Mouse (Mus musculus) forebrain, embryonic 13.5 days (tissue): Measurements from ENCODE around the gene Cacnb1. TPM values are rescaled to one million over a fixed set of nuclear protein-coding genes. Genes with fewer than 3 reads are reported as not detected.
A peak's percentile ranks its signal among the peaks of the same experiment; 100 is the strongest.

Source experiments
- ATAC-seq: fragments of 200-750 bp; cut with Nextera tagmentation; 2 replicates; pipeline ENCODE4 v1.8.0; 2017
- H3K27ac ChIP-seq: fragments of 300-500 bp; sonication (generic); 2 replicates; pipeline ENCODE4 v1.5.1; 2015; ENCODE audit warnings: inconsistent platforms, mild to moderate bottlenecking, moderate library complexity
- H3K27me3 ChIP-seq: fragments of 300-500 bp; sonication (generic); 2 replicates; pipeline ENCODE4 v1.6.1; 2015; ENCODE audit warnings: mild to moderate bottlenecking, inconsistent platforms
- H3K36me3 ChIP-seq: fragments of 300-500 bp; sonication (generic); 2 replicates; pipeline ENCODE4 v1.6.1; 2015; ENCODE audit warnings: mild to moderate bottlenecking, inconsistent platforms; ENCODE audit not compliant: poor library complexity, severe bottlenecking
- H3K4me1 ChIP-seq: fragments of 300-500 bp; sonication (generic); 2 replicates; pipeline ENCODE4 v1.6.1; 2015; ENCODE audit warnings: inconsistent platforms
- H3K4me2 ChIP-seq: fragments of 300-500 bp; sonication (generic); 2 replicates; pipeline ENCODE4 v1.6.1; 2015; ENCODE audit warnings: inconsistent platforms, mild to moderate bottlenecking, moderate library complexity
- H3K4me3 ChIP-seq: fragments of 300-500 bp; sonication (generic); 2 replicates; pipeline ENCODE4 v1.5.1; 2015; ENCODE audit warnings: mild to moderate bottlenecking, inconsistent platforms
- H3K9ac ChIP-seq: fragments of 300-500 bp; sonication (generic); 2 replicates; pipeline ENCODE4 v1.6.1; 2015; ENCODE audit warnings: mild to moderate bottlenecking, inconsistent platforms
- H3K9me3 ChIP-seq: fragments of 300-500 bp; sonication (generic); replicated peaks from 2 replicates; pipeline ENCODE4 v1.6.1; 2016; ENCODE audit warnings: inconsistent platforms
- WGBS: fragments of 180-500 bp; shearing (Covaris S2); methylation state at CpG from one replicate; pipeline ENCODE4 v1.1.7; 2015; 5-methylcytosine and 5-hydroxymethylcytosine counted together
- polyA plus RNA-seq: library from polyadenylated mRNA; unstranded; fragments of >200 nt; fragmentation: Nextera tagmentation; extraction: Ambion mirVana; gene quantifications from 2 replicates; pipeline ENCODE4 v1.2.1, GENCODE M21; 2015

Cacnb1 gene
- 25.9 and 29.9 TPM in 2 replicates for polyA plus RNA-seq

DNA sequence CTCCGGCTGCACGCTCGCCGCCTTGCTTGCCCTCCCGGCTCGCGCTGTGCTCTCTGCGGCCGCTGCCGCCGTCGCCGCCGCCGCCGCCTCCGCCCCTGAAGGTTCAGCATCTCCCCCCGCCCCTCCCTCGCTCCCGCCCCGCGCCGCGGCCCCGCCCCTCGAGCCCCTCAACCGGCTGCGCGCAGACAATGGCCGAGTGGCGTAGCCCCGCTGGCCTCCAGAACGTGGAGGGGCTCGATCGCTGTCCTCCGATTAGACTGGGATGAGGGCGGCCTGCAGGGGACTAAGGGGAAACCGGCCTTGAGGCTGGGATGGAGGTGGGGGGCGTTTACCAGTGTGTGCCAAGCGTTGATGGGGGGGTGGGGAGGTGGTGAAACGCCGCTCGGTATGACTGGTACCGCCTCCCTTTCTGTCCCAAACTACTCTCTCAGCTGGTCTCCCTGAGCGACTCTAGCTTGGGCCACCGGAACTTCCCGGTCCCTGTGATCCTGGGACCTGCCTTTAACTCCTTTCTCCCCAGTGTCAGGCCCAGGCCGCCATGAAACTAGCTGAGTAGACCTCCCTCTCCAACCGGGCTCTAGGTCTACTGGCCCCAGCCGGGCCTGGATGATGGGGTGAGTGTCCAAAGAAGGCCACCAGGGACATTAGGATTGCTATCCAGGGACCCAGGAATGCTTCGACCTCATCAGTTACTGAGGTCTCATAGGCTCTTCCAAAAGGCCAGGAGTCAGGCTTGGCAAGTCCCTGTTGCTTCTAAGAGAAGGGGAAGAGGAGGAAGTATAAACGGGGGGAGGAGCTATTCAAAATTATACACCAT, at the start of gene Cacnb1:
Cacnb1 (minus strand) TSS at position 480 of the 817 bp plus-strand sequence.
- Histone ChIP-seq H3K4me2 (peak within 1 kb of the TSS; percentile 81), H3K9me3 (no peaks in the 10 kb centered on the region), H3K4me1 (peaks cover 61% of the 10 kb centered on the region), H3K27me3 (no peaks in the 10 kb centered on the region), H3K36me3 (peaks cover 12% of the 10 kb centered on the region), H3K4me3 (peak within 1 kb of the TSS; percentile 87), H3K9ac (peak within 1 kb of the TSS; percentile 96), H3K27ac (peak within 1 kb of the TSS; percentile 95)
- peak; percentile 49 for ATAC-seq
- WGBS: 1% methylated on average over 49 of the region's 52 CpGs

GRCm38 (mm10) chr11:98067255-98067654, 44.4 kb upstream of the Cacnb1 start:
- H3K4me1 ChIP-seq: no peaks in the 10 kb centered on the region
- no peak overlapping the region for H3K4me3 ChIP-seq
- no peak overlapping the region for H3K4me2 ChIP-seq
- H3K36me3 ChIP-seq: no peaks in the 10 kb centered on the region
- peaks cover 4% of the 10 kb centered on the region for H3K9me3 ChIP-seq
- WGBS: 97% methylated on average over 21 of the region's 21 CpGs
- ATAC-seq: no peak
- no peak overlapping the region for H3K9ac ChIP-seq
- no peak overlapping the region for H3K27ac ChIP-seq
- no peaks in the 10 kb centered on the region for H3K27me3 ChIP-seq

GRCm38 (mm10) chr11:98066201-98066600, 43.4 kb upstream of the Cacnb1 start:
- WGBS: 93% methylated on average over 12 of the region's 12 CpGs
- ATAC-seq: no peak

GRCm38 (mm10) chr11:98061904-98062562, 39.2 kb upstream of the Cacnb1 start:
- H3K4me2 ChIP-seq: no peak overlapping the region
- H3K36me3 ChIP-seq: no peaks in the 10 kb centered on the region
- H3K27me3 ChIP-seq: 0 out of 2 replicates have a peak, but pooled peaks cover 3% of the 10 kb centered on the region
- no peak for ATAC-seq
- H3K27ac ChIP-seq: no peak overlapping the region
- no peak overlapping the region for H3K4me3 ChIP-seq
- WGBS: 53% methylated on average over 6 of the region's 6 CpGs
- H3K9ac ChIP-seq: no peak overlapping the region
- peaks cover 11% of the 10 kb centered on the region; the same call in 1 of the 2 replicates for H3K4me1 ChIP-seq
- H3K9me3 ChIP-seq: no peaks in the 10 kb centered on the region

More at GRCm38 (mm10) chr11:98066201-98066600, 43.4 kb upstream of the Cacnb1 start:
- peaks cover 4% of the 10 kb centered on the region for H3K9me3 ChIP-seq
- no peak overlapping the region for H3K9ac ChIP-seq
- no peak overlapping the region for H3K27ac ChIP-seq
- H3K4me2 ChIP-seq: no peak overlapping the region
- H3K27me3 ChIP-seq: no peaks in the 10 kb centered on the region
- no peaks in the 10 kb centered on the region for H3K36me3 ChIP-seq
- no peaks in the 10 kb centered on the region for H3K4me1 ChIP-seq
- H3K4me3 ChIP-seq: no peak overlapping the region

GRCm38 (mm10) chr11:98061441-98061840, 38.6 kb upstream of the Cacnb1 start:
- Histone ChIP-seq H3K27me3 (0 out of 2 replicates have a peak, but pooled peaks cover 3% of the 10 kb centered on the region), H3K4me2 (no peak overlapping the region), H3K36me3 (no peaks in the 10 kb centered on the region), H3K9ac (no peak overlapping the region), H3K27ac (no peak overlapping the region), H3K4me1 (peaks cover 11% of the 10 kb centered on the region; the same call in 1 of the 2 replicates), H3K9me3 (no peaks in the 10 kb centered on the region), H3K4me3 (no peak overlapping the region)
- 75% methylated on average over 3 of the region's 3 CpGs for WGBS
- ATAC-seq: no peak

GRCm38 (mm10) chr11:98060104-98060692, 37.4 kb upstream of the Cacnb1 start:
- Histone ChIP-seq H3K27ac (no peak overlapping the region), H3K4me3 (no peak overlapping the region), H3K4me1 (peaks cover 11% of the 10 kb centered on the region; the same call in 1 of the 2 replicates), H3K9ac (no peak overlapping the region), H3K36me3 (no peaks in the 10 kb centered on the region), H3K4me2 (no peak overlapping the region), H3K27me3 (peaks cover 10% of the 10 kb centered on the region; the same call in 1 of the 2 replicates), H3K9me3 (no peaks in the 10 kb centered on the region)
- ATAC-seq: no peak
- 67% methylated on average over 5 of the region's 5 CpGs for WGBS

- no peak overlapping the region for H3K4me2 ChIP-seq
- no peak for ATAC-seq
- WGBS: 75% methylated on average over 7 of the region's 7 CpGs
- no peaks in the 10 kb centered on the region for H3K36me3 ChIP-seq
- peaks cover 11% of the 10 kb centered on the region; the same call in 1 of the 2 replicates for H3K4me1 ChIP-seq
- no peak overlapping the region for H3K4me3 ChIP-seq
- H3K9ac ChIP-seq: no peak overlapping the region
- H3K27ac ChIP-seq: no peak overlapping the region
- H3K9me3 ChIP-seq: no peaks in the 10 kb centered on the region
- peaks cover 15% of the 10 kb centered on the region; the same call in 1 of the 2 replicates for H3K27me3 ChIP-seq
Measured at GRCm38 (mm10) chr11:98059662-98060061, 36.8 kb upstream of the Cacnb1 start.

- ATAC-seq: no peak
- peaks cover 19% of the 10 kb centered on the region for H3K4me1 ChIP-seq
- H3K36me3 ChIP-seq: no peaks in the 10 kb centered on the region
- no peak overlapping the region for H3K9ac ChIP-seq
- H3K4me3 ChIP-seq: no peak overlapping the region
- H3K27ac ChIP-seq: no peak overlapping the region
- no peak overlapping the region for H3K4me2 ChIP-seq
- no peaks in the 10 kb centered on the region for H3K9me3 ChIP-seq
- 78% methylated on average over 5 of the region's 5 CpGs for WGBS
- H3K27me3 ChIP-seq: peaks cover 28% of the 10 kb centered on the region
Measured at GRCm38 (mm10) chr11:98057998-98058397, 35.2 kb upstream of the Cacnb1 start.

DNA sequence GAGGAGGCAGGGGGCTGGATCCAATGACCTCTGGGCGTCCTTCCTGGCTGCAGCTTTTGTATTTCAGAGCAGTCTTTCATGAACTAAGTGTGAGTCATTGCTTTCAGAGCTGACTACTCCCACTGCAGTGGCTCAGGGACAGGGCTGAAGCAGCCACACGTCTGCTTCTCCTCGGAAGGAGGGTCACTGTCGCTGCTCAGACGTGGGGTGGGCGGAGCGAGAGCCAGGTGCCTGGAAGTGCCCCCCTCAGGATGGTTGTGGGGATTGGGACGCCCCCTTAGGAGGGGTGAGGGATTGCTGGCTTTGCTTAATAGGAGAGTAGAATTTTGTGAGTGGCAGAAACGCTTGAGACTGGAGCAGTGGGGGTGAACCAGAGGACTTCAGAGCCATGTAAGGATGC, 34.6 kb upstream of the Cacnb1 start:
- Histone ChIP-seq H3K9me3 (no peaks in the 10 kb centered on the region), H3K27me3 (peaks cover 33% of the 10 kb centered on the region), H3K36me3 (no peaks in the 10 kb centered on the region), H3K9ac (no peak overlapping the region), H3K4me1 (peaks cover 25% of the 10 kb centered on the region), H3K4me3 (no peak overlapping the region), H3K27ac (no peak overlapping the region), H3K4me2 (no peak overlapping the region)
- WGBS: 26% methylated on average over 9 of the region's 9 CpGs
- no peak for ATAC-seq

- H3K36me3 ChIP-seq: no peaks in the 10 kb centered on the region
- peaks cover 73% of the 10 kb centered on the region for H3K27me3 ChIP-seq
- no peaks in the 10 kb centered on the region for H3K9me3 ChIP-seq
- peak within 1 kb of the TSS; percentile 75 for H3K4me2 ChIP-seq
- peak within 1 kb of the TSS; percentile 46 for H3K4me3 ChIP-seq
- H3K4me1 ChIP-seq: peaks cover 34% of the 10 kb centered on the region
- 2% methylated on average over 38 of the region's 48 CpGs for WGBS
- ATAC-seq: peak; percentile 89
- 0 out of 2 replicates have a peak within 1 kb of the TSS, but pooled peaks have one; percentile 31 for H3K27ac ChIP-seq
- H3K9ac ChIP-seq: peak within 1 kb of the TSS; percentile 61
Measured at GRCm38 (mm10) chr11:98052989-98053834, 30.4 kb upstream of the Cacnb1 start, which contains the start of gene Stac2. Gene Stac2 (minus strand): TSS chr11:98053462.
